Mouse (Mus musculus): Measurements from ENCODE around the gene H2afx.

GRCm38 (mm10) chr9:44317452-44317851, 17.0 kb upstream of the H2afx start:
- no peak for TF ChIP-seq CTCF (IDR thresholded peaks at IDR 0.05; ENCODE audit: low read depth)
- no peak for TF ChIP-seq EP300 (IDR thresholded peaks at IDR 0.05; ENCODE audit: low read depth)

Data from liver, postnatal 0 days (tissue).